Mouse (Mus musculus) adrenal gland, postnatal 25 days (tissue): Measurements from ENCODE around the gene Dbn1. TPM values are rescaled to one million over a fixed set of nuclear protein-coding genes. Genes with fewer than 3 reads are reported as not detected.
A peak's percentile ranks its signal among the peaks of the same experiment; 100 is the strongest.

Experiments used
- DNase-seq: peaks from one replicate; pipeline ENCODE4 v3.0.0; 2021; ENCODE audit warnings: mixed read lengths
- long read RNA-seq: library from polyadenylated mRNA; stranded (forward); transcript quantifications from one replicate; pipeline ENCODE4 v2.0.0, GENCODE M21; 2021
- total RNA-seq: library from RNA; stranded (reverse); gene quantifications from 2 replicates; pipeline ENCODE4 v1.2.3, GENCODE M21; 2021

The Dbn1 gene
- total RNA-seq: 14.6 and 19.1 TPM in 2 replicates
- long read RNA-seq, partial matches to known transcripts: 3 of 9 reads
- long read RNA-seq, other reads (novel, unspliced or antisense): 1 of 9 reads

DNA sequence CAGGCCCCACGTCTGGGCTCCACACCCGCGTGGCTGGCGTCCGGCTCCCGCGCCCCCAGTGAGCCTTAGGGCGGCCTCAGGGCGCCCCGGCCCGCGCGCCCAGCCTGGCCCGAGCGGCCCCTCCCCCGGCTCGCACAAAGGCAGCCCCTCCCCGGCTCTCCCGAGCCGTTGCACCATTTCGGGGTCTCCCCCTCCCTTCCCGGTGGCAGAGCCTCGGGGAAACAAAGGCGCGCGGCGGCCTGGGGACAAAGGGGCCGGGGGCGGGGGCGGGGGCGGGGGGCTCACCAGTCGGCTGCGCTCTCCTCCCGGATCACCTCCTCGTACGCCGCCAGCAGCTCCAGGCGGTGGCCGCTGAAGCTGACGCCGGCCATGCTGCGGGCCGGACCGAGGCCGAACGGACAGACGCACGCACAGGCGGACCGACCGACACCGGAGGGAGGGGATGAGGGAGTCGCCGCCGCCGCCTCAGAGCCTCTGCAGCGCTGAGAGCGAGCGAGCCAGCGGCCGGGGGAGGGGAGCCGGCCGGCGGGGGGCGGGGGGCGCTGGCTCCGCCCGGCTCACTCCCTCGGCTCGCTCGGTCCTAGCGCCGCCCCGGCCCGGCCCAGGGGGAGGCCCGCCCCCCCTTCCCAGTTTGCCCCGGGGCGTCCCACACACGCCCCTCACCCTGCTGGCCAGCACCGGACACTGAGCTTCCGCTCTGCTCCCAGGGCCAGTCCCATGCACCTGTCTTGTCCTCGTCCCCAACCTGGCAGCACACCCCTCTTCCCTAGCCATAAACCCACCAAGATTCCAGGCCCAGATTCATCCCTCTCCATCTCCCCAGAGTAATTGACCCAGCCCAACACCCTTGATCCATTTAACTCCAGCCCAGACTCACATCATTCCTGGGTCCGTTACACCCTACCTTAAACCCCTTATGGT lies at the start of gene Dbn1:
Gene Dbn1 (minus strand): TSS at position 534 of the 921 bp plus-strand sequence.
- peak; percentile 68 for DNase-seq

DNA sequence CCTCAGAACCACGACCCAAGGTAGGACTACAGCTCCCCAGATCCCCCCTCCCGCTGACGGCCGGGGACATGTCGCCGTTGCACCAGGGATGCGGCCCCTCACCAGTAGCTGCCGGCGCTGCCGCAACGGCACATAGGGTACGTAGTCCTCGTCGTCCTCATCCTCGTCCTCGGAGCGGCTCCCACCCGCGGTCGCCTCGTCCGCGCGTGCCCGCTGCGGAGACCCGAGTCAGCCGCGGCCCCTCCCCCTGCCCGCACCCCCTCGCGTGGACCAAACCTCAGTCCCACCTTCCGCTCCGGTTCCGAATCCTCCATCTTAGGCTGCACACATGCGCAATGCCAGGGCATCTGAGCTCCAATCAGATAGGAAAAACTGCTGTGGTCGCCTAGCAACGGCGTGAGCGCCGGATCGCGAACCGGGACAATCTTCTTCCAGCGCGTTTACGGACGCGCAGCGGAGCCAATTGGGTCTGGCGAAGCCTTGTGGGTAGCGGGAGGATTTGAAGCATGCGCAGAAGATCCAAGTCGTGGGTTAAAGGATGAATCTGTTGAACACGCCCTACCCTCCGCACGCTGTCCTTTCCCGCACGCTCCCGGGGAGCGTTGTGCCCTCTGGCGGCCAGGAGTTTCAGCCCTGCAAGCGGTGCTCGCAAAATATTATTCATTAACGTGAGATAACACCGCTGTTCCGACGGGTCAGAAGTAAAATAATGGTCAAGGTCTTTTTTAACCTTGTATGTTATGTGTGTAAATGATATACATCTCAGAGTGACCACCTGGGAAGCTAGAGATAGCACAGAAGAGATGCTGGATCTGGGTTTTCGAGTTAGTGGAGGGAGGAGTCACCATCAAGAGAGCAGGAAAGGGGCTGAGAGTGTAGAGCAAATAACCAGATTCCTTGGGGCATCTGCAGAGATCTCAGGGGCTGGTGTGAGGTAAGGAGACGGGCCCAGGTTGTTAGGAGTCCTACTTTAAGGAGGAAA lies 48.6 kb upstream of the Dbn1 start, which contains the start of gene Ddx41:
Gene Ddx41 (minus strand): TSS at position 465 of the 982 bp plus-strand sequence.
- peak; percentile 97 for DNase-seq

DNA sequence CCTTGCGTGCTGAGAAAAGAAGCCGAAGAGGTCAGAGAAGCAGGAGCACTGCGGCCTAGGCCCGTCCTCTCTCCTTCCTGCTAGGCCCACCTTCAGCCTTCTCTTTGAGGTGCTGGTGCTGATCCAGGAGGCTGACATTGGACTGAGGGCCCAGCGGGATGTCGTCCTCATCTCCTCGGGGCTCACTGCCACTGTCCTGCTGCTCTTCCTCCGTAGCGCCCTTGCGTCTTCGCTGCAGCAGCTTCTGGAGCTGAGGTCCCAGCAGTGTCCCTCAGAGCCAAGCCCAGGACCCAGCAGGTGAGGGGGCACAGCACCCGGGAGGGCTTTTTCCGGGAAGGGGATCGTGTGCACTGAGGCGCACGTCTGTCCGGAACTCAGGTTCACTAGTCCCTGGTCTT lies 47.9 kb upstream of the Dbn1 start:
- DNase-seq: no peak

DNA sequence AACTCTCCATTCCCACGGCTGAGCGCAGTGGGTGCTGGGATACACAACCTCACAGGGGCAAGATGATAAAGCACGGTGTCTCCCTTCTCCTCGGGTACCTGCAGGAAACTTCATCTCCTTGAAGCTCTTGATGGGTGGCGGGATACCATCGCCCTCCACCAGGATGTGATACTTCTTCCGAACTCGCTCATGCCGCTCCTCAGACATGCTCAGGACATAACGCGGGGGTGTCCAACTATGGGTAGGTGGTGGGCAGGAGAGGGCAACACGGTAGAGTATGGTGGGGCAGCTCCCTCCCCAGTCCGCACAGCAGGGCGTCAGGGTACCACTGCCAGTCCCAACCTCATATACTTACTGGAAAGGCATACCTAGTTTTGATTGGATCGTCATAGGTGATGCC lies 47.3 kb upstream of the Dbn1 start:
- no peak for DNase-seq

DNA sequence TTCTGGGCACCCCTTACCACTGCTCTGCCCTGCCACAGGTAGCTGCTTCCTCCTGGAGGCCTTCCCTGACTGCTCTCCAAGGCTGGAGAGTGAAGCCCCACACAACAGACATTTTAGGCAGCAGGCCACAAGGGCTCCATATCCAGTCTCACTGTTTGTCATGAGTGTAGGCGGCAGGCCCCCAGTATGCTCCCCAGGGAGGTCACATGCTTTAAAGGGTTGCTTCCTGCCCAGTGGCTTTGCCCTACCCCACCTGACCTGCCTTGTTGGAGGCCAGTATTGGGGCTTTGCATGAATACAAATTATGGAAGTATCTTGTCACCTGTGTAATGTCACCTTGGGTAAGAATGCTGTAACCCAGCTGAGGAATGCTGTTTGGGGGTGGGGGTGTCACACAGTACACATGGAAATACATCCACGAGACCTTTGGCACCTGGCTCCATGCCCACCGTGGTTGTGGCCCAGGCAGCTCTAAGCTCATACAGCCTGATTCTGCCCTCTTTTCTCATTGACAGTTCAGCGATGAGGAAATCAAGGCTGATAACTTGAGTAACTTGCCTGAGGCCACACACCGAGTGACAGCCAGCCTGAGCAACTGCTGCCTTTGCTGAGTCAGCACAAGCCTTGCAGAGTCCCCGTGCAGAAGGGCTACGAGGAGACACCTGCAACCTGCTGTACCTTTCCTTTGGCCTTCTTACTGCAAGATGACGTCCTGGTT lies 41.4 kb upstream of the Dbn1 start, which contains the start of gene Dok3:
Gene Dok3 (minus strand): TSS at position 99 of the 718 bp plus-strand sequence.
- no peak for DNase-seq

DNA sequence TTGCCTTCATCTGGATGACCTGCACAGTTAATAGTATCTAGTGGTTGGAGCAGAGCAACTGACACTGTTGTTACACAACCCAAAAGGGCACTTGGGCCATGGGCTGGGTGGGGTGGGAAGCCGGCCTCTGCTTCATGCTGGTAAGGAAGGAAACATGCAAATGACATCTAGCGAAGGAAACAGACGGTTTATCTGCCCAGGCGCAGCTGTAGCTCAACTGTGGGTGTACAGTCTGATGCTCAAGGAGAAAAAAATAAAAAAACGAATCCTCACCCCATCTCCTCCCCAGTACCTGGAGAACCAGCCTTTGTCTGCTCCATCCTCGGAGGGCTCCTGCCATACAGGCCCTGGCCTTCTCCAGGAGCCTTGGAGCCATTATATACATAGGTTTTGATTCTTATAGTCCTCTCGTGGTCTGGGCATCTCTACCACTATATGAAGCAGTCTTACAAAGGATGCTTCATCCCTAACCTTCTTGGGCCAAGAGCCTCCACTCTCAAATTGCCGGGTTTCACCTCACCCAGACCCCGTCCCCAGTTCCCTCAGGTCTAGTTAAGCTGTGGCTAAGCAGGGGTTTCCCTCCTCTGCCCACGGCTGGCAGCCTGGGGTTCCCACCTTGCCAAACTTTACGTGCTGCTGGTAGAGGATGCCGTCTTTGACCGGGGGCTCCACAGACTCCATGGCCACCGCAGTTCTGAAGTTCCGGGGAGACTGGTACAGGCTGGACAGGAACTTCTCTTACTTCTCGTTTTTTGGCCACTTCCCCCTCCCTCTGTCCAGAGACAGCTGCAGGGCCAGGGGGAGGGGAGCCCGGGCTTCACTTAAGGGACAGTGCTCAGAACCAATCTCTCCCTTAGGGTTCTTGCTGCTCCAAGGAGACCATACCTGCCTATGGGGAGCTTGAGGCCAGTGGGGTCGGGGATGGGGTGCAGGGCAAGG lies 40.2 kb upstream of the Dbn1 start:
- no peak for DNase-seq

DNA sequence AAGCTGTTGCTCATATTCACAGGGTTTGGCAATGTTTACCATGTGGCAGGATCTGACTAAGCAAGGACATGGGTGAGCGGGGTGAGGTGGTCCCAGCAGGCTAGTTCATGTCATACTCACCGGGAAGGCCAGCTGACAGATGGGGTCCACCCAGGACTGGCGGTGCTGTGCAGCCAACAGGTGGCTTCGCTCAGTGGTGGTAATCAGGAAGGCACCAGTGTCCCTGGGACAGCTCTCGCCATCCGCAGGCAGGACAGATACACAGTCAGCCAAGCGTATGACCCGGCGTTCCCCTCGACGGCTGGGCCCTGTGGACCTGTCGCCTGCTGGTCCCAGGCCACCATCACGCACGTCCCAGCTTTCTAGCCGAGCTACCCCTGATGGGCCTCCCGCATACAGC lies 39.3 kb upstream of the Dbn1 start:
- DNase-seq: no peak

DNA sequence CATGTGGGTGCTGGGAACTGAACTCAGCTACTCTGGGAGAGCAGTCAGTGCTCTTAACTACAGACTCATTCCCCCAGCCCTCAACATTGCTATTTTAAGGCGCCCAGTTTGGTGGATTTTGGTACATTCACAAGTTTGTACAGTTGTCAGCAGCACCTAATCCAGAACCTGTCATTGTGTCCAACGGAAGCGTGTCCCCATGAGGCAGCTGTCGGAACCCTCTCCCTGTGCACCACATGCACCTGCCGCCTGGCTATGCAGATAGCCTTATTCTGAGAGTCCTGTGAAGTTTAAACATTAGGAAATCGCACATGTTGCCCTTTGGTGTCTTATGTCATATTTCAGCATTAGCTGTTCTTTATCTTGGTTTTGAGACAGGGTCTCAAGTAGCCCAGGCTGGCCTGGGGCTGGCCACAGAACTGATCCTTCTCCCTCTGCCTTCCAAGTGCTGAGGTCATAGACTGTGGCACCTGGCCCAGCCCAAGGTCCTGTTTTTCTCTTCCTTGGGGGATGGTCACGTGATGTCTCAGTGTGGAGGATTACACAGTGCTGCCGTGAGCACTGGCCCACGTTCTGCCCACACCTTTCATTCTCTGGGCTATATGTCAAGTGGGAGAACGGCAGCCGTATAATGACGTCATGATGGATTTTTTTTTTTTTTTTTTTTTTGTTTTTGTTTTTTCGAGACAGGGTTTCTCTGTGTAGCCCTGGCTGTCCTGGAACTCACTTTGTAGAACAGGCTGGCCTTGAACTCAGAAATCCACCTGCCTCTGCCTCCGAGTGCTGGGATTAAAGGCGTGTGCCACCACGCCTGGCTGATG lies 38.0 kb upstream of the Dbn1 start:
- DNase-seq: no peak

DNA sequence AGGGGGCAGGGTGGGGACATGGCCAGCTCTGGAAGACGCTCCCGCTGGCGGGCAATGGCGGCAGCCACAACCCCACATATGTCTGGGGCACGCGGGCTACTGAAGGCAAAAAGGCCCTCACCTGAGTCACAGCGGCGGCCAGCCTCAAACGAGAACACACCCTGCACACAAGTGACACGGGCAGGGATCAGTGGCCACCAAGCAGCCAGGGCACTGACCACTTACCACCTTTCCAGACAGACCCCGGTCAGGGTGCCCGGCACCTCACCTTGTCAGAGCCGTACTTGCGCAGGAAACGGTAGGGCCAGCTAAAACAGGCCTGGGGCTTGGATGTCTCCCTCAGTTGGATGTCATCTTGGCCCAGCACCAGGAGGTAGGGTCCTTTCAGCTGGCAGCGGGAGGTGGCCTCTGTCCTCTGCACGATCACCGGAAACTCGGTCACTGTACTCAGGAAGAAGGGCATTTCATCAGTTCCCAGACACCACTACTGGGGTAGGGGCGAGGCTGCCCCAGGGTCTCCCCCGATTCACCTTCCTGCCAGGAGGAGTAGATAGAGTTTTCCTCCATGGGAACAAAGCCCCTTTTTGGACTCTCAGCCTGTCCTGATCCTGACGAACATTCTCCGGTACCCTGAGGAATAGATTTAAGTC lies 36.2 kb upstream of the Dbn1 start:
- no peak for DNase-seq

DNA sequence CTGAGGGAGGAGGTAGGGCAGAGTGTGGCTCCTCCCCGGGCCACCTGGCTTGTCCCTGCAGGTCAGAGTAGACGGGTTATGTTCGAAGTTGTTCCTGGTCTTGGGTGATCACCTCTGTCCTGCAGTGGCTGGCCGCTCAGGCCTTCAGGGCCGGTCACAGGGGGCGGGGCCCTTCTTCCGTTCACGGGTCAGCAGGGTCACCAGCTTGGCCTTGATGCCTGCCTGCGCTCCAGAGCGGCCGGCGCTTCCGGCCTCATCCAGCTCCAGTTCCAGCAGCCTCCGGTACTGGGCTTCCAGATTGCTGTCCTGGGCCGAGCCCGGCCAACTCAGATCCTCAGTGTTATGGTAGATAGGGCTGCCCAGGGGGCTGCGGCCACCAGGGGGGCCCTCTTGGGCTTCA lies 35.4 kb upstream of the Dbn1 start:
- DNase-seq: peak; percentile 52

DNA sequence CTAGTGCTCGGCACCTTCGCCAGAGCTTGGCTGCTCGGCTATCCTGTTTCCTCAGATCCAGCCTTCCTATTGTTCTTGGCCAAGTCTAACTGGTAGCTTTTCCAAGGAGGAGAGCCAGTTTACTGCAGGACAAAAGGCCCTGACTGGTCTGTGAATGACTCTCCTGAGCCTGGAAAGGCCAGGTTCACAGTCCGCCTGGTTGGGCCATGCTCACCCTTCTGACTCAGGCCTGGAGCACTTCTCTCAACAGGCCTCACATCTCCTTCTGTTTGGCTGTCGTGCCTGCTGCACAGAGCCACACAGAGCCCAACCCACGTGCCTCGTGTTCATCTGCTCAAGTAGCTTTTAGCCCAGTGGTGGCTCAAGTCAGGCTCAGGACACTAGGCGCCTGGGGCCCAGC lies 34.8 kb upstream of the Dbn1 start:
- no peak for DNase-seq

DNA sequence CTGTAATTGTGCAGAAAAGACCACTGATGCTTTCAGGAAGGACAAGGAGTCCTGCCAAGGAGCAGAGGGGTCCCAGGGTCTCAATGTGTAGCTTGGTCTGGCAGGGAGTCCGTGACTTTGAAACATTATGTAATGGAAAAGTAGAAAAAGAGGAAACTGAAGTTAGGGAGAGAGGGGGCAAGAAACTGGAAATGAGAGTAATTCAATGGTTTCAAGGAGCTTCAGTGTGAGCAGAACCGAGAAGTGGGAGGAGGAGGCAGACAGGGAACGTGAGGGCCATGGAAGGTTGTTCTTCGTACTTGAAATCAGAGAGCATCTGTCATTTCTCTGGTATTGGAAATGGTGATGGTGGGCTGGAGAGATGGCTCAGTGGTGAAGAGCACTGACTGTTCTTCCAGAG lies 31.7 kb upstream of the Dbn1 start:
- no peak for DNase-seq

DNA sequence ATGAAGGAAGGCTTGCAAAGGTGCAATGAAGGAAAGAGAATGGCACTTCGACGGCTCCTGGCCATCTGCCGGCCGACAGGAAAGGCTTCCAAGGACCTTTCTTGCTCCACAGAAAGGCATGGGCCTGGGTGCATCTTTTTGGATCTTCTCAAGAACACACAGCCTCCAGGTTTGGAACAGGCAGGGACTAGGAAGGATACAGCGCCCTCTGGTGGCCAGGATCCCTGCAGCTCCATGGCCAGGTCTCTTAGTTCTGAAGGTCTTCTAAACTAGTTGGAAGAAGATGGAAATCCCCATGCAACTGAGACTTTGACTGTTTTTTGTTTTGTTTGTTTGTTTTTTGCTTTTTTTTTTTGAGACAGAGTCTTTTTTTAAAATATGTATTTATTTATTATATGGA lies 29.0 kb upstream of the Dbn1 start:
- peak; percentile 91 for DNase-seq

DNA sequence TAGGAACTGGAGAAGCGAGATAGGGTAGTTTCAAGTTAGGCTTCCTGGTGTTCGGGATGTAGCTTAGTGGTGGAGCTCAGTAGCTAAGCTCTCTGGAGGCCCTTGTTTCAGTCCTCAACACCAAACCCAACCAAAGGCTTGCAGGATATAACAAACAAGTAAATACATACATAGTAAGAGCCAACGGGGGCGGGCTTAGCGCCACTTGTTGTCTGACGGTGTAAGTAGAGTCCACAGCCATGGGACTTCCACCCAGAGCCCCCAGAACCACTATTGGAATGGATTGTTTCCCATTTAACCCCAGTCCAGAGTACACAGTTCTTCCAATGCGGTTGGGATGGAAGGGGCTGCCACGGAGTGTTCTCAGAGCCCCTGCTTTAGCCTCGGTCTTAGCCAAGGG lies 25.9 kb upstream of the Dbn1 start:
- no peak for DNase-seq

DNA sequence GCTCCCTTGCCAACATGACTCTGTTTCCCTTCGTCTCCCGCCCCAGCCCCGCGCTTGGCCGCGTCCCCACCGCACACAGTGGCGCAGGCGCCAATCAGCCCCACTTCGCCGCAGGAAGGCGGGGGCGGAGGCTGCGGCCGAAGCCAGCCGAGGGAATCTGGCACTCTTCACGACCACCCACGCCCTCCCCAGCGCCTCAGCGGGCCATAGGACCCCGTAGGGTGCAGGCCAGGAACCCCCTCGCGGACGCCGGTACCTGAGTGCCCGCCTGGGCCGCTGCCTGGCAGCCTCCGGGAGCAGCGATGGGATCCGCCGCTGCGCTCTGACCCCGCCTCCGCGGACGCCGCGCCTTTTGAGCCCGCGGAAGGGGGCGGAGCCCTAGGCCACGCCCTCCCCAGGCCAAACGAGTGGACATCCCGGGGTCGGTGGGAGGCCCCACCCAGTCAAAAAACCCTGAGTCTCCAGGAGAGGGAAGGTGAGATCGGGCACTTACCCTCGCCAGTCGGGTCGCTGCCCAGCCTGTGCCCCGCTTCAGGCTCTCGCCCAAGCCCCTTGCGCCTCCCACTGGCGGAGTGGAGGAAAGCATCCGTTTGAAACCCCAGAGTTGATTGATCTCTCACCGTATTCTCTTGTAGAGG lies 25.3 kb upstream of the Dbn1 start, which contains the start of gene Pdlim7:
Gene Pdlim7 (minus strand): TSS at position 566 of the 638 bp plus-strand sequence.
- DNase-seq: peak; percentile 90

DNA sequence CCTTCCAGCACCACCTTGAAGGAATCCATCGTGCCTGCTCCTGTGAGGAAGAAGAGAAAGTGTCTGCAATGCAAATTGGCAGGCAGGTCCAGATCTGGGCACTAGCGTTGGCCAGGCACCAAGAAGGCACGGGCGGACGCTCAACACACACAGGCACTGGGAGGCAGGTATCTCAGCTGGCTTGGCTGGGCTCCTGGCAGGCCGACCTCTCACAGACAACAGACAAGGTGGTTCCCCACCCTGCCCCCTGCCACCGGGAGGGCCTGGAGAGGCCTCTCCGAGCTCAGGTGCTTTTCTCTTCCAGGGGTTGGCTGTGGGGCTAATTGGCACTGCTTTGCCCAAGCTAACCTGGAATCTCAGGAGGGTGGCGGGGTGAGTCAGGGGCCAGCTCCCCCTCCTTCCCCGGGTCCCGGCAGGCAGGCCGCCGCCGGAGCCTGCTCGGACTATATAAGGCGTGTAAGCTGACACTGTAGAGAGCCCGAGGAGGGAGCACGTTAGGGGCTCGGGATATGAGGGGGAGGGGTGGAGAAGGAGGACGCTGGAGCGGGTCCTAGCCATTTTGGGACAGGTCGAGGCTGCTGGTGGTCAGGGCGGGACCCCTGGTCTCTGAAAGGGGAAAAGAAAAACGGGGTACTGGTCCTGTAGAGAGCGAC lies 24.6 kb upstream of the Dbn1 start:
- peak; percentile 54 for DNase-seq

DNA sequence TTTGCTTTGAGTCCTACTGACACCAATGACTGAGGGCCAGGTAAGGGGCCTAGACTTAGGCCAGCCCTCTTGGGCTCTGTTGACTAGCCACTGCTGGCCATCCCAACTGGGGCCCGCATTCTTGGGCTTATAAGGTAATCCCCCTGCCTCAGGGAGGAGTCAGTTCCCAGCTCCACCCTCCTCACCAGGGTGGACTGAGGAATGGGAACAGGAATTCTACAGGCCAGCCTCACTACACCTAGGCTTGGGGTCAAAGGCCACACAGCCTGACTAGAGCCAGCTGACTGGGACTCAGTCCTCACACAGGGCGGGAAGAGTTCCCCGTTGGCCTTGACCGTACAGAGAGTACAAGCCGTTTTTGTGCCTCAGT lies 23.6 kb upstream of the Dbn1 start:
- no peak for DNase-seq
